Mouse (Mus musculus) heart, postnatal 4 days (tissue): Measurements from ENCODE around the gene Vmn1r84. TPM values are rescaled to one million over a fixed set of nuclear protein-coding genes. Genes with fewer than 3 reads are reported as not detected.

Experiments used
- DNase-seq: peaks from one replicate; pipeline ENCODE4 v3.0.0; 2021
- microRNA-seq, 2 experiments: library from miRNA; unstranded; fragments of <30 nt; microRNA quantifications; one replicate each; pipeline ENCODE4 v1.2.0; 2021 to 2022
- total RNA-seq, 2 experiments: library from RNA; stranded (reverse); gene quantifications; 2 replicates each; pipeline ENCODE4 v1.2.3; 2021

Vmn1r84 gene
- total RNA-seq, result not detected

- DNase-seq, result no peak
These were observed at the start of gene Vmn1r84 for GRCm38 (mm10) chr7:12369173-12369572. TSS of gene Vmn1r84 (minus strand) at chr7:12369273.

- DNase-seq, result no peak
These were observed 39.7 kb downstream of the Vmn1r84 start, which contains the start of gene Vmn1r83 for GRCm38 (mm10) chr7:12329381-12329780. TSS of gene Vmn1r83 (minus strand) at chr7:12329481.

Small RNA genes within 50 kb of the gene (microRNA-seq; reads per million reads assigned to microRNA genes)
- gene Gm23521, result 0 reads per million in 2 experiments

Other genes with a start within 250 kb of the Vmn1r84 start
- not detected for gene Vmn1r78, start 219.0 kb downstream of the Vmn1r84 start, total RNA-seq
- not detected for gene Vmn1r79, start 198.0 kb downstream of the Vmn1r84 start, total RNA-seq
- gene Vmn1r80, start 180.0 kb downstream of the Vmn1r84 start, total RNA-seq, result not detected
- not detected for gene Vmn1r81, start 101.0 kb downstream of the Vmn1r84 start, total RNA-seq
- not detected for gene Vmn1r82, start 68.8 kb downstream of the Vmn1r84 start, total RNA-seq
- gene Vmn1r83, start 39.8 kb downstream of the Vmn1r84 start, total RNA-seq, result not detected
- gene Zfp551, start 53.5 kb upstream of the Vmn1r84 start, total RNA-seq, result 1 to 10 TPM; 2.6 to 2.7 TPM
- gene Zfp606, start 109.0 kb upstream of the Vmn1r84 start, total RNA-seq, result 10 to 100 TPM; 13.7 to 16.0 TPM
- gene 2900092C05Rik, start 143.2 kb upstream of the Vmn1r84 start, total RNA-seq, result not detected
- gene Vmn2r53, start 239.5 kb upstream of the Vmn1r84 start, total RNA-seq, result under 1 TPM; under 0.01 to 0.05 TPM